Mouse (Mus musculus) Muller cell, postnatal 12 days (primary cell): ENCODE measurements at regions not wholly inside any gene's neighbourhood (a gene's known extent, or its start where the extent isn't known, plus 50 kb on each side); places are given as distances from the start of the nearest gene placed in this dataset.

Experiments
- DNase-seq: peaks from one replicate; pipeline ENCODE4 v3.0.0-alpha.2; 2015; ENCODE audit errors: inconsistent ontology term

- no peak for DNase-seq
Observed at GRCm38 (mm10) chr3:65478215-65478614, 50.0 kb upstream of the Tiparp start.

DNA sequence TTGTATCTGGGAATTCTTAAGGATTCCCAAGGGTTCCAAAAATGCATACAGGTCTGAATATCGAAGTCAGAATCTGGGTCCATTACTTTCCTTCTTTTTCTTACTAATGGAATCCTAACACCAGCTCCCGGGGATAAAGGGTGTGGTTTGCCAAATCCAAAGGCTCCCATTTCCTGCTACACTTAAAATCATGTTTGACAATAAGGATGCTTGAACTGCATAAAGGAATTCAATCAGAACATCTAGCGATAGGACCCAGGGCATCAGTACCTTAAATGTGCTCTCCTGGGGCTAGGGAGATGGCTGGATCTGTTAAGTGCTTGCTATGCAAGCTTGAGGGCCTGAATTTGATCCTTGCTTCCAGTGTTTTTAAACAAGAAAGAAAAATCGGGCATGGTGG lies 51.1 kb upstream of the Tiparp start:
- DNase-seq: no peak

- DNase-seq: no peak
Observed at GRCm38 (mm10) chr3:65476091-65476953, 51.9 kb upstream of the Tiparp start.

DNA sequence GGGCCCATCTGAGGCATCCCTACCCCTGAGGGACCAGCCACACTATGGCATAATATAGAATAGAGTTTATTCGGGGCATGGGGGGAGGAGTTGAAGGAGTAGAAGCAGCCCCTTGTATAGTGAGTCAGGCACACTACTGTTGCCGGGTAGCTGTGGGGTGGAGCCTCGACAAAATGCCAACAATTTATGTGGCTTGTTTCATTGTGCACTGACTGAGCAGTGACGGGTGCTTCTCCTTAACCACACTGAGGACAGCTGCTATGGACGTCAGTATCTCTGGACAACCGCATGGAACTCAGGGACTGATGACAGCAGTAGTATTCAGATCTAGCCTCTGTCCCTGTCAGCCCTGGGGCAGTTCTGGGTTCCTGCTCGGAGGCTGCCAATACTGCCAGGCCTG lies 53.6 kb upstream of the Tiparp start:
- peak; percentile 49 for DNase-seq

DNA sequence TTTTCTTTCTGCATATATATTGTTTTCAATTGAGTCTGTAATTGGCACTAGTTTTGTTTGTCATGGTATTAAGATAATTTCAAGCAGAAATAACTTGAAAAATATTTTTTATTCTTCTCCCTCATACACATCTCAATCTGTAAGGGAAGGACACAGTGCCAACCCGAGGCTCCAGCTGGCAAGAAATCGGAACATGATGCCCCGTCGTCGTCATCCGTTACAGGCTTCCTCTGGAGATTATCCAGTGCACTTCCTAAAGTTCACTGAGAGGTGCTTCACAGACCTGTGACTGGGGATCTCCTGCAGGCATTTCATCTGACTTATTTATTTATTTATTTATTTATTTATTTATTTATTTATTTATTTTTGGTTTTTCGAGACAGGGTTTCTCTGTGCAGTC lies 56.4 kb upstream of the Tiparp start:
- no peak for DNase-seq

DNA sequence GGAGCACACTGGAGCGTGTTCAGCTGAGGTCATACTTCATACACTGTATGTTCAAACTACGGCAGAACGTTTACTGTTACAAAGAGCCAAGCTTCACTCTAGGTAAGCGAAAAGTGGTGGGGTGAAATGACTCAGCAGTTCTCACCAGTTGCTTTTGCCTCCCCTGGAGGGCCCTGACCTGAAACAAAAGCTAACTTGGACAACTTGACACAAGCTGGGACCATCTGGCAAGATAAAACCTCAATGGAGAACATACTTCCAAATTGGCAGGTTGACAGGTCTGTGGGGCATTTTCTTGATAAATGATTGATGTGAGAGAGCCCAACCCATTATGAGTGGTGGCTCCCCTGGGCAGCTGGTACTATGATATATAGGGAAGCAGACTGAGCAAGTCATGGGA lies 59.0 kb upstream of the Tiparp start:
- DNase-seq: peak; percentile 22

- DNase-seq: no peak
Observed at GRCm38 (mm10) chr3:65464769-65465168, 63.4 kb upstream of the Tiparp start.

- no peak for DNase-seq
Observed at GRCm38 (mm10) chr3:65460936-65461335, 67.3 kb upstream of the Tiparp start.

DNA sequence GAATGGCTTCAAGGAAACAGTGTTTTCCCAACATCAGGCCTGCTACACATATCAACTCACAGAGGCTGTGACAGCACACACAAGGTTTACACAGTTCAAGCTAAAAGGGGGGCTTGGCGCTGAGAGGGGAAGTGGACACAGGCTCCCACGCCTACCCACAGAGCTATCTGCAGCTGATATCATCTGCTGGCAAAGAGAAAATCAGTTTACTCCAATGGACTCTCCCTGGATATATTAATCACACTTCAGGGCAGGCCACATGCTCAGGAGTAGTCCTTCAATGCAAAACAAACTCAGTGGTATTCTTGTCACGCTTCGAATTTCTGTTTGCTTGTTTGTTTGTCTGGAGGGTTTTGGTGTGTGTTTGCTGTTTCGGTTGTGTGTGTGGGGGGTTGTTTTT lies 67.3 kb upstream of the Ssr3 start:
- no peak for DNase-seq

- no peak for DNase-seq
Observed at GRCm38 (mm10) chr3:65457931-65458330, 65.5 kb upstream of the Ssr3 start.

DNA sequence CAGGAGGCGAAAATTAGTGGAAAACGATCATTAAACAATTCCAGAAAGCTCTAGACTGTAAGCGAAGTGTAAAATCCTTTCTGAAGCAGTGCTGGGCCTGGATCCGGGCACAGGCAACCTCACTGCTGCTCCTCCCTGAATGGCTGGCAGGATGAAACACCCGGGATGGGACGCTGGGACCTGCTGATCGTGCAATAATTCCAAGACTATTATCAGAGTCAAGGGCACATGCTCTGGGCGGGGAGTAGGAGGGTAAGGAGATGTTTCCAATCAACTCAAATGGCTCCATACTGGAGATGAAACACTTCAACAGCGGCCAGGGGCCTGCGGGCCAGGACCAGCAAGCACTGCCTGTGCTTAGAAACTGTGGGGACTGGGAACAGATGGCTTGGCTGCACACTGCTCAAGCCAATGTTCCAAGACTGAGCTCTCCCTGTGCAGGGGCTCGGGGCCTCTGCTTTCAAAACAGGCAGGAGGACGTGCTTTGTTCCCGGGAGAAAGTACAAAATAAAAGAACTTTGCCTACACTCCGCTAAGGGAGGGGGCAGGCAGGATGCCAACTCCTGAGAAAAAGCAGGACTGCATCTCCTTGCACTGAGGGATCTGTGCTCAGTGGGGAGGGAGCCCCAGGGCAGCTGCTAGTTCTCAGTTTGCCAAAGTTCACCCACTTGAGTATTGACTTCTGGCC lies 63.3 kb upstream of the Ssr3 start:
- DNase-seq: peak; percentile 53

DNA sequence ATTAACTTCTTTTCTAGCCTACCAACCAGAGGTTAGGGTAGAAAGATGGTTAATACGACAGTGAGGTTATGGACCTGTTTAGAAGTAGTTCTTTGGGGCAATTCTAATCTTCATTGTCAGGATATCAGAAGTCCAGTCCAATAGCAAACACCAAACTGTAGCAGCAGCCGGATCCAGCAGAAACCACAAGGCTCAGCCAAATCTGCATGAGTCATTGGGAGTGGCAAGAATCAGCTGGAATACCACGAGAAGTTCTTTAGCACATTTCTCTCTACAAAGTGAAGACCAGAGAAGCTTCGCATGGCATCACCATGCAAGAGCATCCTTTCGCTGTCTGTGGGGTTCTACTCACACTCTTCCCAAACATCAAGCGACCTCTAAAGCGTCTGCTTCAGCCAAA lies 61.9 kb upstream of the Ssr3 start:
- DNase-seq: no peak

DNA sequence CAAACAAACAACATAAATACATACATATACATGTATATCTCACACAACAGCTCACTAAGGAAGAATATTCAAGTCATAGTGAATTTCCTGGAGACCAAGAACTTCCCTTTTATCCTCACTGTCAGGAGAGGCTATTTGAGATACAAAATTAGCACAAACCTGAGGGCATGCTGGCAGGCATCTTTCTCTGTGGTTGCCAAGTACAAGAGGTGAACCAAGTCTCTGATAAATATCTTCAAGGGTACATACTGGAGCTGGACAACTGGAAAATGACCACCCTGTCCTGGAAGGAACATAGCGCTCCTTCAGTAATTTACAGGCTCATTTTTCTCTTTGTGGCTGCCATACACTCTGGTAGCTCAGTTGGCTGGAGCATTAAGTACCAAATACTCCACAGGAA lies 56.8 kb upstream of the Ssr3 start:
- no peak for DNase-seq

DNA sequence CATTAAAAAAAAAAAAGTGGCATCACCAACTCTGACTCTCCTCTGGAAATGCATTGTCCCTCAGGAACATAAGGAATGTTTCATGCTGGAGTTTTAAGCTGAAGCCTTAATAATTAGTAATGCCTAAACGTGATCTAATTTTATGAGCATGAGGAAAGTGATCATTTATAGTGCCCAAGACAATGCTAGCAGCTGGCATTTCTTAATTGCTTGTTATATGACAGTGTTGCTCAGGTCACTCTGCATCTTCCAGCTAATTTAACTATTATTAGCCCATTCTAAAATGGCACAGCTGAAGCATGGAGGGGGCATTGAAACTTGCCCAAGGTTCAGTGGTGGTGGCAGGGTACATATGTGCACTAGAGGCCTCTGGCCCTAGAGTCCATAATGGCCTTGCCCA lies 51.3 kb upstream of the Ssr3 start:
- peak; percentile 31 for DNase-seq

DNA sequence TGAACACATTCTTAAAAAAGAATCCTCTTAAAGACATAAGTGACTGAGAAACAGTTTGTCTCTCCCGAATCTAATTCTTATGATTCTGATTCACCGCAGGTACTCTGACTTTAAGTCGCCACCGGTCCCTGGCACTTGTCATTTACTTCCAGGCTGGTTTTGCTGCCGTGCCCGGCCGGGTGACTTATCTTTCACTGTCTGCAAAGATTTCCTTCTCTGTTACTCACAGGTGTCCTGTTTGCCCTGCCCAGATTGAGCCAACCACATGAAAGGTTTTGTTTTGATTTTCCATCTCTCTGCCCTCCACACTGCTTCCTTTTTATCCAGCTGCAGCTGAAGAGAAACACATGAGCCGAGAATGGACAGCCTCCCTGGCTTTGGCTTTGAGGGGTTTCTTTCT lies 50.5 kb upstream of the Ssr3 start:
- peak; percentile 8 for DNase-seq

DNA sequence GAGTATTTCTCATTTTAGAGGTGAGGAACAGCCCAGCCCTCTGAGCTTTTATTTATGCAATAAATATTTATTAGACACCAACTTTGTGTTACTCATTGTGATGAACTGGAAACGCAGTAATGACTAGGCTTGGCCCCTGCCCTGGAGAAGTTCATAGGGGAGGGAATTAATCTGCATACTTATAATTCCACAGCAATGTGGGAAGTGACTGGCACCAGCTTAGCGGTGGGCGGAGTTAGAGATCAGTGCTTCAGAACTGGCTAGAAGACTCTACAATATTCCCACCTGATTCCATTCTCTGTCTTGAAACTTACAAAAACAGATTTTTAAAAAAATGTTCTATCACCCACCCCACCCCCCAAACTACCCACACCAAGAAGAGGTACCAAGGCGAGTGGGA lies 49.8 kb upstream of the Ssr3 start:
- peak; percentile 86 for DNase-seq
